In genomic region chr11:37837301-37837700, GRCm38 (mm10) we compare ENCODE assay signal across 24 mouse cellular contexts.
A peak's percentile ranks its signal among the peaks of the same experiment; 100 is the strongest.
DNase-seq lines count a peak whose midpoint lies in the region; ATAC-seq lines count a peak whose summit lies in the region.
"Had no signal": no experiment of that assay in that cellular context is flagged by ENCODE, and none has a peak within 500 bp of the region (broad histone marks: within the 10 kb centered on the region; RNA-seq: fewer than 3 reads in every experiment).

No protein-coding gene starts in this region.

- 37% methylated on average over 5 of the region's 5 CpGs for WGBS in hindbrain, embryonic 10.5 days
- 23% methylated on average over 5 of the region's 5 CpGs for WGBS in hindbrain, embryonic 13.5 days
- 18% methylated on average over 3 of the region's 5 CpGs for WGBS in midbrain, embryonic 11.5 days
- WGBS in midbrain, embryonic 16.5 days: 32% methylated on average over 5 of the region's 5 CpGs

- H3K9me3 ChIP-seq in hindbrain, embryonic 10.5 days: no peaks in the 10 kb centered on the region
- no peaks in the 10 kb centered on the region for H3K9me3 ChIP-seq in hindbrain, embryonic 13.5 days
- no peaks in the 10 kb centered on the region for H3K9me3 ChIP-seq in midbrain, embryonic 11.5 days (ENCODE audit: control insufficient read depth, low read length)
- no peaks in the 10 kb centered on the region for H3K9me3 ChIP-seq in midbrain, embryonic 16.5 days (replicated peaks; ENCODE audit: control insufficient read depth, low read length, poor library complexity, severe bottlenecking)
- H3K9me3 ChIP-seq: embryonic facial prominence, embryonic 12.5 days; embryonic facial prominence, embryonic 15.5 days; forebrain, embryonic 15.5 days; heart, embryonic 10.5 days; heart, embryonic 13.5 days had no signal

- H3K36me3 ChIP-seq in hindbrain, embryonic 10.5 days: no peaks in the 10 kb centered on the region
- no peaks in the 10 kb centered on the region for H3K36me3 ChIP-seq in hindbrain, embryonic 13.5 days
- no peaks in the 10 kb centered on the region for H3K36me3 ChIP-seq in midbrain, embryonic 11.5 days (ENCODE audit: control insufficient read depth, insufficient read depth, low read length)
- H3K36me3 ChIP-seq in midbrain, embryonic 16.5 days (ENCODE audit: control insufficient read depth, insufficient read depth, low read length): no peaks in the 10 kb centered on the region
- H3K36me3 ChIP-seq: embryonic facial prominence, embryonic 12.5 days; embryonic facial prominence, embryonic 15.5 days; forebrain, embryonic 15.5 days; heart, embryonic 10.5 days; heart, embryonic 13.5 days had no signal

- DNase-seq in hindbrain, embryonic 10.5 days (ENCODE audit: low spot score): peak; percentile 19
- no peak for DNase-seq in midbrain, embryonic 11.5 days (ENCODE audit: low spot score, missing footprints)
- DNase-seq in embryo, embryonic 11 days: peak; percentile 27
- no peak for DNase-seq in c-Kit-positive CD71-positive TER-119-positive erythroid progenitor cells, embryonic 14.5 days (ENCODE audit: low spot score)
- DNase-seq: adrenal gland, adult 2 months; adrenal gland, postnatal 14 days; cerebellum, adult 11-12 months; cerebellum, adult 8-10 months; cerebellum, postnatal 10 days; gastrocnemius, postnatal 36 days; heart, adult 2 months; heart, postnatal 14 days; heart, postnatal 4 days; kidney, adult 2 months had no signal

- H3K4me2 ChIP-seq in hindbrain, embryonic 13.5 days: no peak overlapping the region
- H3K4me2 ChIP-seq in midbrain, embryonic 11.5 days: no peak overlapping the region
- no peak overlapping the region for H3K4me2 ChIP-seq in midbrain, embryonic 16.5 days (ENCODE audit: low read length)
- H3K4me2 ChIP-seq: embryonic facial prominence, embryonic 12.5 days; embryonic facial prominence, embryonic 15.5 days; forebrain, embryonic 15.5 days; heart, embryonic 13.5 days; hindbrain, embryonic 14.5 days had no signal

- H3K4me3 ChIP-seq in hindbrain, embryonic 10.5 days: no peak overlapping the region
- H3K4me3 ChIP-seq in hindbrain, embryonic 13.5 days: no peak overlapping the region
- no peak overlapping the region for H3K4me3 ChIP-seq in midbrain, embryonic 11.5 days (ENCODE audit: low read depth, low read length)
- no peak overlapping the region for H3K4me3 ChIP-seq in midbrain, embryonic 16.5 days (ENCODE audit: low read depth, low read length)
- H3K4me3 ChIP-seq: embryonic facial prominence, embryonic 12.5 days; embryonic facial prominence, embryonic 15.5 days; forebrain, embryonic 15.5 days; heart, adult 2 months; heart, embryonic 10.5 days; heart, embryonic 13.5 days had no signal

- no peak for ATAC-seq in hindbrain, embryonic 13.5 days (ENCODE audit: low FRiP score)
- peak; percentile 68; the same call in 1 of the 2 replicates for ATAC-seq in midbrain, embryonic 11.5 days (ENCODE audit: low FRiP score)
- no peak for ATAC-seq in midbrain, embryonic 16.5 days
- ATAC-seq: CD4-positive, CD25-positive, alpha-beta regulatory T cell, adult 4 months; forebrain, embryonic 15.5 days; intestine, postnatal 0 days had no signal

- no peak overlapping the region for H3K9ac ChIP-seq in hindbrain, embryonic 13.5 days
- H3K9ac ChIP-seq in midbrain, embryonic 11.5 days (ENCODE audit: low read length): no peak overlapping the region
- no peak overlapping the region for H3K9ac ChIP-seq in midbrain, embryonic 16.5 days (ENCODE audit: low read depth, low read length)
- H3K9ac ChIP-seq: embryonic facial prominence, embryonic 12.5 days; embryonic facial prominence, embryonic 15.5 days; forebrain, embryonic 15.5 days; heart, embryonic 13.5 days; hindbrain, embryonic 14.5 days had no signal

- no peak overlapping the region for H3K27ac ChIP-seq in hindbrain, embryonic 10.5 days
- H3K27ac ChIP-seq in hindbrain, embryonic 13.5 days: no peak overlapping the region
- H3K27ac ChIP-seq in midbrain, embryonic 11.5 days (ENCODE audit: low read depth, low read length): no peak overlapping the region
- no peak overlapping the region for H3K27ac ChIP-seq in midbrain, embryonic 16.5 days (ENCODE audit: low read length)
- H3K27ac ChIP-seq: embryonic facial prominence, embryonic 12.5 days; embryonic facial prominence, embryonic 15.5 days; forebrain, embryonic 15.5 days; heart, adult 2 months; heart, embryonic 10.5 days; heart, embryonic 13.5 days; hindbrain, embryonic 14.5 days had no signal

- peaks cover 13% of the 10 kb centered on the region for H3K4me1 ChIP-seq in hindbrain, embryonic 10.5 days (replicated peaks)
- no peaks in the 10 kb centered on the region; the same call in 1 of the 2 replicates for H3K4me1 ChIP-seq in hindbrain, embryonic 13.5 days (replicated peaks)
- H3K4me1 ChIP-seq in midbrain, embryonic 11.5 days (ENCODE audit: control insufficient read depth, insufficient read depth, low read length): no peaks in the 10 kb centered on the region; the same call in 1 of the 2 replicates
- no peaks in the 10 kb centered on the region; the same call in 1 of the 2 replicates for H3K4me1 ChIP-seq in midbrain, embryonic 16.5 days (ENCODE audit: control insufficient read depth, insufficient read depth, low read length)
- H3K4me1 ChIP-seq: embryonic facial prominence, embryonic 12.5 days; embryonic facial prominence, embryonic 15.5 days; forebrain, embryonic 15.5 days; heart, embryonic 10.5 days; heart, embryonic 13.5 days had no signal

- H3K27me3 ChIP-seq in hindbrain, embryonic 10.5 days (ENCODE audit: insufficient read depth, poor library complexity, severe bottlenecking): peaks cover 10% of the 10 kb centered on the region; the same call in 1 of the 2 replicates
- H3K27me3 ChIP-seq in hindbrain, embryonic 13.5 days: no peaks in the 10 kb centered on the region
- H3K27me3 ChIP-seq in midbrain, embryonic 11.5 days (ENCODE audit: control insufficient read depth, insufficient read depth, low read length): no peaks in the 10 kb centered on the region
- no peaks in the 10 kb centered on the region for H3K27me3 ChIP-seq in midbrain, embryonic 16.5 days (ENCODE audit: control insufficient read depth, insufficient read depth, low read depth, low read length)
- H3K27me3 ChIP-seq: embryonic facial prominence, embryonic 12.5 days; embryonic facial prominence, embryonic 15.5 days; forebrain, embryonic 15.5 days; heart, embryonic 13.5 days had no signal

Comparison
In these comparisons a context has a peak if more than half of its experiments do, and no peak if none do; other contexts are left out.
1. DNase-seq: peak in hindbrain, embryonic 10.5 days (single experiment) and embryo, embryonic 11 days (single experiment); none in midbrain, embryonic 11.5 days (single experiment) and c-Kit-positive CD71-positive TER-119-positive erythroid progenitor cells, embryonic 14.5 days (single experiment).